Mouse (Mus musculus) gastrocnemius, adult 18-20 months (tissue): Measurements from ENCODE around the gene Hacl1. TPM values are rescaled to one million over a fixed set of nuclear protein-coding genes. Genes with fewer than 3 reads are reported as not detected.

ENCODE experiments used
- DNase-seq: peaks from one replicate; pipeline ENCODE4 v3.0.0; 2021; ENCODE audit warnings: low spot score
- total RNA-seq, 2 experiments: library from RNA; stranded (reverse); gene quantifications; 2 replicates each; pipeline ENCODE4 v1.2.3; 2021

Hacl1 gene
- total RNA-seq, 2 experiments from 2014 or later, result 10.3 to 11.3 TPM

DNA sequence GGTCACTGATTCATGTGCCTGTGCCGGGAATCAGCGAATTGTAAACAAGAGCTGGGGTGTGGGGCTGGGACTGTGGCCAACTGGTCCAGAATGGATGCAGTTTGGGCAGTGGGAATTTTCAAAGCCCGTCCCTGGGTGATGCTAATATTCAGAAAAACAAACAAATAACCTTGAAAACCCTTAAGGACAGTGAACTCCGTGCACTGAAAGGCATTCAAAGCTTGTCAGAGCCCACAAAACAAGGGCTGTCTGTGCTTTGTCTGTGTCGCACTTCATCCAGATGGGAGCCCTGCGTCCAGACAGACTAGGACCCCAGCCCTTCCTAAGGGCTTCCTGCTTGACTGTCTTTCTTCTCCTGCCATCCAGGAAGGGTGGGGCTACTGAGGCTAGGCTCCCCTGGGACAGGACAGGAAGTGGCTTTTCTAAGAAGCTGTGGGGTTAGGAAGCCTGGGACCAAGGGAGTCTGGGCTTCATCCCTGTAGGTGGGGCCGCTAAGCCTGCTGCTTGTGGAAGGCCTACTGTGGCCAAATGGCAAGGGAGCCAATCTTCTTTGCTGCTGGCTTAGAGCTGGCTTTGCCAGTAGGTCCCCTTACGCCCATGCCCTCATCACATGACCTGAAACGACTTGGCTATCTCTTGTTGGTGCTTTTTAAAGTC, 21.6 kb upstream of the Hacl1 start:
- peak; percentile 89 for DNase-seq

DNA sequence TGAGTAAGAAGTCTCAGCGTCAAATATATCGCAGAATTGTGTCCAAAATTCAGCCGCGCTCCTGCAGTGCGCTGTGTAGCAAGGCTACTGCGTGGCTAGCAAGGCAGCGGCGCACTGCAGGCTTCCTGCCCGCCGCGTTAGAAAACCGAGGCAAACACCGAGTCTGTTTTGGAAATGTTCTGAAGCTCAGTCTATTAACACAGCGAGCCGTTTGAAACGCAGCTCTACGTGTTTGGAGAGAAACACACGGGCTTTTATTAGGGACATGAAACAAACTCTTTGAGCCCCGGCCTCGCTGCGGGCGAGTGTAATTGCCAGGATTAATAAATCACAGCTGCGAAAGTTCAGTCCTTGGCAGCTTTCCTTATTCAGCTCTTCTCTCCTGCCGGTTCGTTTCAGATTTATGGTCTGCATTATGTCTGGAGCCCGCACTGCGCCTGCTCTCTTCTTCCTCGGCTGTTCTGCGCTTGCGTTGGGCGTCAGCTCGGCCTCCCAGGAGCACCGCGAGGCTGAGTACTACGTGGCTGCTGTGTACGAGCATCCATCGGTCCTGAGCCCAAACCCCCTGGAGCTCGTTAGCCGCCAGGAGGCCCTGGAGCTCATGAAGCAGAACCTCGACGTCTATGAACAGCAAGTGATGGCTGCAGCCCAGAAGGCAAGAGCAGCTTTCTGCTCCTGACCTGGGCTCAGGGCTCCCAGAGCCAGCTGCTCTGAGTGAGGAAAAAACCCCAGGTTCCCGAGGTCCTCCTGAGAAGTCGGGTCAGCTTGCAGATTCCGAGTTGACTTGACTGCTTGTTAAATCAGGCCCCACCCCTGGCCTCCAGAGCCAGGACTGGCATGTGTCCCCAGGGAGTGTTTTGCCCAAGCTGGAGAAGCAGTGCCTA, 20.8 kb upstream of the Hacl1 start:
- peak; percentile 92 for DNase-seq

DNA sequence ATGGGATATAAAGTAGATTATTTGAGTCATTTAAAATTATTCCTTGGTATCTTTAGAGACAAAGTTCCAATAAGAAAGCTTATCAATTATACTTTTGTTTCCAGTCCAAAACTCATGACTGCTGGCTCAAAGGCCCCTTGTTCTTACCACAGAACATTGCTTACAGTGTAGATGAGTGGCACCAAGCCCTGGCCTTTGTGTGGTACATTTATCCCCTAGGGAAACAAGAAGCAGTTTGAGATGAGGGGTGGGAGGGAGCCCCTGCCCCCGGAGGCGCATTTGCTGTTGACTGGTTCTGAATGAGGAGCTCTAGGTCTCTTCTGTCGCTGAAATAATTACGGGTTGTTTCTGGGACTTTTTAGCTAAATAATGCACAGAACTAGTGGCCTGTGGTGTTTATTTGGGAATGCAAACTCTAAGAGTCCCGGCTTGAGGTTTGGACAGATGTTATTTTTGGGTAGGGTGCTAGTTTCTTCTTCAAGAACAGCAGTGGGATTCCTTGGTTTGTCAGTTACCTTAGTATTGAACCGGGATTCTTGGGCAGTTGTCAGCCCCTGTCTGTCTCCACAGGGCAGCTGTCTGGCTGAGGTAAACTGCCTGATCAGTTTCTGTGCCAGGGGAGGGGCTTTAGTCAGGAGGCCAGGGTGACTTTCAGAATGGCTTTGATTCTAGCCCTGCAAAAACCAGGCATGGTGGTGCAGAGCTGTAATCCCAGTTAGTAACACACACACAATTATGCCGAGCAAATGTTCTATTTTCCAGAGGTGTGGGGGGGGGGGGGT, 19.4 kb upstream of the Hacl1 start:
- no peak for DNase-seq

DNA sequence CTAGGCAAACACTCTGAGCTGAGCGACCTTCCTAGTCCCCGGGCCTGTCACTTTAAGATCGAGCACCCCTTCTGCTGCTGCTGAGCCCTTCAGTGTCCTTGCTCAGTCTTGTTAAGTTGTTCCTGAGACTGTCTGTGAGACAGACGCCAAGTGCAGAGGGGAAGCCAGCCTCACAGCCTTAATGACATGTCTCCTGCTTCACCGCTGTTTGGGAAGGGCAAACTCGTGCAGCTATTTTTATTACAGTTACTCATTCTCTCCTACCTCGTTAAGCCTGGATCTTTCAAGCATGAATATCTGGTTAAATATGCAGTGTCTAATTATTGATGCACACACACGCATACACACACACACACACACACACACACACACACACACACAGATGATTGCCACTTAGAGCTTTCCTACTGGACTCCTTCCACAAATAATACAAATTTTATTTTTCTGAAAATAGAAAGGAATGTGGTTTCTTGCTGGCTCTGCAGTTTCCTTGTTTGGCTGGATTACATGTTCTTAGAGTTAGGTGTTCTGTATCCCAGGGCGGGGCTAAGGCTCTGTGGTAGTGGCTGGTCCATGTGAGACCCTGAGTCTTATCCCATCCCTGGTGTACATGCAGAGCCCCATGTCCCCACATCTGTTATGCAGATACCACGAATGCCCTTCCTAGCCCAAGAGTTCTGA, 18.6 kb upstream of the Hacl1 start:
- DNase-seq, result peak; percentile 79

DNA sequence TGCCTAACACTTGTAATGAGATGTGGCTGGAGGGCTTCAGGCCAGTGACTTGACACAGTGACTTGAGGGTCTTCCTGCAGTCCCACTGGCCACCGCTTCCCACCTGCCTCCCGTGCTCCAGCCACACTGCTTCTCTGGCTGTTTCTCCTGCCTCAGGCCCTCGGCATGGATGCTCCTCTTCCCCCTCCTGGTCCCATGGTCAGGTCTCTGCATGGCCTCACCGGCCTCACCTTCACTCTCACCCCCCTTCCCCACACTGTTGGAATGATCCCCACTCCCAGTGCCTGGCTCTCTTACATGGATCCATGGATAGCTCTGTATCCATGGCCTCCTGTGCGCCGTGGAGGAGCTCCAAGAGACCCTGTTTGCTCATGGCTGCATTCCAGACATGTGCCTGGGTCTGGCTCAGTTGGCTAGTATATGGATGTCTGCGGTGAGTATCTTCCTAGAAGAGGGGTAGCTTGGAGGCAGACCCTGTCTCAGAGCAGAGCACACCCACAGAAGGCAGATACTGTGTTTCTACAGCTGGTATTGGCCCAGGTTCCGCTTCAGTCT, 17.1 kb upstream of the Hacl1 start:
- no peak for DNase-seq

DNA sequence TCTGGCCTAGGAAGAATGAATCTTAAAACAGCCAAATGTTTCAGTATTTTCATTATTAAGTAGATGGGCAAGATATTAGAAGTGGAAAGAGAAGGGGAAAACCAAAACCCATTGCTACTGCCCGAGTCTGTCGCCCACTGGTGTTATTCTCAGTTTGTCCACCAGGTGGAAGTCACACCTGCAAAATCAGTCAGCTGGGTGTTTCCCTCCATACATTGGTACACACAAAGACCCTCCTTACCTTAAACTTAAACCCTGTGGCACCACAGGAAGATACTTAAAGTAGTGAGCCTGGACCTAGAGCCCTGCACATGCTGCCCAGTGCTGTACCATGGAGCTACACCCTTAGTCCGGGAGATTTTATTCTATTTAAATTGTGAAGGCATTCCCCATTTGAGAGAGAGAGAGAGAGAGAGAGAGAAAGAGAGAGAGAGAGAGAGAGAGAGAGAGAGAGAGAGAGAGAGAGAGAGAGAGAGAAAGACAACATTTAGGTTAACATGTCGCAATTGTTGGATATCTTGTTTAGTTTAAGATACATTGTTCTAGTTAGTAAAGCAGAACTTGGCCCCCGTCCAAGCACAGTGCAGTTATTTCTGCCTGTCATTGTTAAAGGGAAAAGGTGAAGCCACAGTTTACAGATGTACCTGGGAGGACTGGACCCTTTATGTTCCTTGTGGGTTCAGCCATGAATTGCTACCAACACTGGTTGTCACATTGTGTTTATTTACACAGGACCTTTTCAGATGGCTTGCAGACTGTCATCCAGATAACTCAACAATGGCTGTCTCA, 16.0 kb upstream of the Hacl1 start:
- peak; percentile 75 for DNase-seq

DNA sequence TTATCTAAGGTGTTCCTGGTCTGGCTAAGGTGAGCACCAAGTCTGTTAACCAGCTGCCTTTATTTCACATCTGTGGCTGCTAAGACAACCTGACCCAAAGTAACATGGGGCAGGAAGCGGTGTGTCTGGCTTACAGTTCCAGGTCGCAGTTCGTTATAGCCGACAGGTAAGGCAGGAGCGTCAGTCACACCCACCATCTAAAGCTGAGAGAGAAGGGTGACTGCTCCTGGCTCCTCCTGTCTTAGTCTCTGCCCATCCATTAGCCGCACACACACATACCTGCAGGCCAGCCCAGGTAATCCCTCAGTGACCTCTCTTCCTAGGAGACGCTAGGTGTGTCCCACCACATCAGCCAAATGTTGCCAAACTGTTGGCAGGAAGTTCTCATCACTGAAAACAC, 15.3 kb upstream of the Hacl1 start:
- no peak for DNase-seq

DNA sequence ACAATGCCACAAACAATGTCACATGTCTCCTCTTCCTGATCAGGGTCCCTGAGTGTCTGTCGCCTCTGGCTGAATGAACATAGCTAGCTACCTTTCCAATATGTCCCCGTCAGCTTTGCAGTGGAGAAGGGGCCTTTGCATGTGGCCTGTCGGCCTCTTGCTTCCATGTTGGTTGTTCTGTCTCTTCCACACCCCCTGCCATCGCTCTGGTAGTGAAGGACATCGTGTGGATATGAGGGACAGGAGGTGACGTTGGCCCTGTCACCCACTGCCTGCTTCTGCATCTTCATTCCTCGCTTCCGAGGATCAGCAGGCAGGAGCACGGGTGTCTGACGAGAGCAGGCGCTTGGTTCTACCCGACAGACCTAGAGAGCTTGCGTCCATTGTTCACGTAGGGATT, 14.3 kb upstream of the Hacl1 start:
- no peak for DNase-seq

DNA sequence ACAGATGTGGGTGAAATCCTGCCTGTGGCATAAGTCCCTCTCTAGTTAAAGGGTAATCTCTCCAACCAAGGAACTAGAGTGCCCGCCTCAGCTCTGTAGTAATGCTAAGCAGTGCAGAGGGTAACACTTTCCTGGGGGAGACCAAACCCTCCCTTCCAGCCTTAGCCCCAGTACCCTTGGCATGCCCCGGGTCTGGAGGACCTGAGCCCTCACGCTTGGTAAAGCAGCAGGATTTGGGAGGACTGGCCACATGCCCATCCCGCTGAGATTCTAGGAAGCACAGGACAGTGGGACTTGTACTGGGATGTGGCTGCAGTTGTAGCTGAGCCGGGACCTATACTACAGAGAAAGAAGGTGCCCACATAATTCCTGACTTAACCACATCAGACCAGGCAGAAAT, 13.7 kb upstream of the Hacl1 start:
- DNase-seq, result no peak

DNA sequence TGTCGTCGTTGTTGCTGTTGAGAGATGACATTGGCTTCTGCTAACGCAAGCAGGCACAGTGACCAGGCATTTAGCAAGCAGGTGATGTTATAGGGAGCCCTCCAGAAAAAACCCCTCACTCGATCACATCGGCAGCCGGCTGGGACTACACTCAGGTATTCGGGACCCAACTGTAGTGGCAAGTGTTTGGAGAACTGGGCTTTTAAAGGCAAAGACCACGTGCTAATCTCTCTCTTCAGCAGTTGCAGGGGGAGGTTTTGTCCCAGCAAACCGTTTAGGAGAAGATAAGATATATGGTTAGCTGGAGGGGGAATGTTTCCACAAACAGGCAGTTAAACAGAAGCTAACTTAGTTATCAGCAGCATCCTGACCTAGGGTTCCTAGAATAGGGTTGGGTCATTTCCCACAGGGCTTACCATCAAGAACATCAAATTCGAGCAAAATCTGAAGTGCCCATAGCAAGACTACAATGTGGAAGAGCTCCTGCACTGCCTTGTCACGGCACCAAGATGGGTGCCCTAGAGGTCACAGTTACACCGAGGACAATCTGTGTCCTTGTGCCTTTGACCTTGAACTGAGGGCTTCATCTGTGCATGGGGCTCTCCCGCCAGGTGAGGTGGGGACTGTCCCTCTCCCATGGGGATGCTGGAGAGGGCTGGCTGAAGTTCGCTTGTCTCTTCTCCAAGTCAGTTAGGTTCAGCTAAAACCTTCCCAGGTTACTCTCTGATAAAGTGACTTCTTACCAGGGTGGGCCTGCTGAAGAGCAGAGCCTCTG, 12.2 kb upstream of the Hacl1 start:
- DNase-seq, result no peak

DNA sequence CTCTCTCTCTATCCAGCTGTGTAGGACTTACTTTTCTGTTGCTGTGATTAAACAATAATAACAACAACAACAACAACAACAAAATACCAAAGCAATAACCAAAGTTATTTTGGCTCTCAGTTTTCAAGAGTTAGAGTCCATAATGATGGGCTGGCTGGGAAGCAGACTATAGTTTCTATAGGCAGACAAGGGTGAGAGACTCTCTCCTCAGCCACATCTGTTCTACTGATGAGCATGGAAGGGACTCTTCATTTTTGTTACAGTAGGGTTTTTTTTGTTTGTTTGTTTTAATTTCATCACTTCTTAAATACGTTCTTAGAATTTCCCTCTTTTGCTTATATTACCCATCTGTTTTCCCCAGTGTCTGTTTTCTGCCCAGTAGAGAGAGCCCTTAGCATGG, 11.5 kb upstream of the Hacl1 start:
- DNase-seq, result no peak

DNA sequence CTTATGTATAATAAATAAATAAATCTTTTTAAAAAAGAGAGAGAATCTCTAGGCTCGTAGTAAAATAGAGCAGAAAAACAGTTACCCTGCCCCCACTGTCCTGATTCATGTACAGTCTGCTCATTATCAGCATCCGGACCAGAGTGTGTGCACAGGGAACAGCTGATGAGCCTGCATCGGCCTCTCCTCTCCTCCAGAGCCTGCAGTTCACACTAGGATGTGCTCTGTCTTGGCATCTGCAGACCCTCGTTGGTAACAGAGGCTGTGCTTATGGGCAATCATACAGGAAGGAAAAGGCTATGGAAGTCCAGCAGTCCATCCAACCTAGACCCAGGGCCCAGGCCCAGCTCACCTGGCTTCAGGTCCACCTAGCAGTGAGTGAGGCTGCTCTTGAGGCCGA, 11.0 kb upstream of the Hacl1 start:
- no peak for DNase-seq

DNA sequence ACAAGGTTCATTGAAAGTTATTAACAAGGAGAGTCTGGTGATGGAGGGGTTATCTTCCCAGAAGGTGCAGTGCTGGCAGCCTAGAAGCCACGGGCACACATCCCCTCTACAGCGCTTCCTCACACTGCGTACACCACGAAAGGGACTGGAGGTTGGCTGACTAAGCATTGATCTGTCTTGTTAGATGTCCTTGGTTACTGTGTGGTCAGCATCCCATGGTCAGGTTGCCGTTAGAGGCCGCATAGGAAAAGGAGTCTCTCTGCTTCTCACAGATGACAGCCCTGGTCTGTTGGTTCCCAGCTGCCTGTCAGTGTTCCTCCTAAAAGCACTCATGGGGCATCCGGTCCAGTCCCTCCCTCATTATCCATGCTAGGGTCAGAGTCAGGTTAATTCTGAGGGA, 10.1 kb upstream of the Hacl1 start:
- DNase-seq, result no peak

DNA sequence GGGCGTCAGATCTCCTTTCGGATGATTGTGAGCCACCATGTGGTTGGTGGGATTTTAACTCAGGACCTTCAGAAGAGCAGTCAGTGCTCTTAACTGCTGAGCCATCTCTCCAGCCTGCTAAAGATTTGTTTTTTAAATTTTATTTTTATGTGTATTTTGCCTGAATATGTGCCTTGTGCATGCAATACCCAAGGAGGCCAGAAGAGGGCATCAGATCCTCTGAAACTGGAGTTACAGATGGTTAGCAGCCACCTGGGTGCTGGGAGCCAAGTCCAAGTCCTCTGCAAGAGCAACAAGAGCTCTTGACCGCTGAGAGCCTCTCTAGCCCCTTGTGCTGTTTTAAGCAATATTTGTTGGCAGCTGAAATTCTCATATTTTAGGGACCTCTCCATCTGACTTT, 9.3 kb upstream of the Hacl1 start:
- no peak for DNase-seq

DNA sequence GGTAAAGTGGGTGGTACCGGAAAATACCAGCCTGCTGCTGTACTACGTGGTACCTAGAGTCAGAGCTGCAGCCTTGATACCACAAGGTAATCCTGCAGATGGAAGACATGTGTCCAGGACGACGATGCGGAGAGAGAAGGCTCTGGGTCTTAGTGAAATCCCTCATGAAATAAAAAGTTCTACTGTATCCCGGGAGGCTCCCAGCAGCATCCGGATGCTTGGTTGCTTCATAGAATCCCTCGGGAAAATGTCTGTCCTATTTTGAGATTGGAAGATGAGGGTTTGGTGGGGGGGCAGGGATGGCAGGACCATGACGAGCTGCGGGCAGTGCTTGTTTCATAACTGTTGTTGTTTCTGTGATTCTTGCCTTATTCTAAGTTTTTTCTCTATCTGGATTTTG, 6.9 kb upstream of the Hacl1 start:
- no peak for DNase-seq

DNA sequence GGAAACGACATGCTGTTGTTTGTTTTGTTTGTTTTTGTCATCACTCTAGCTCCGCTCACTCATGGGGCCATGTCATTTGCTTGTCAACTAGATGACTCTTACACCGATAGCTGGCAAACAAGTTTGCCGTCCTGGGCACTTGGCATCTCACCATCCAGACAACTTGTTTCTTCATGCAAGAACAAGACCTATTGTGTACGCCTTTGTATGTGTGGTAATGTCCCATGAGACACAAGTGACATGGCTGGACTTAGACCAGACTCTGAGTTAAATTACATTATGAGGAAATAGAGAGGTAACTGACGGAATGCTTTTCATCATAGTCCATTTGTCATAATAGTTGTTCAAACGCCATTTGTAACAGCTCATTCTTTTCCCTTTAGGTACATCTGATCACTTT, 4.8 kb upstream of the Hacl1 start:
- no peak for DNase-seq

DNA sequence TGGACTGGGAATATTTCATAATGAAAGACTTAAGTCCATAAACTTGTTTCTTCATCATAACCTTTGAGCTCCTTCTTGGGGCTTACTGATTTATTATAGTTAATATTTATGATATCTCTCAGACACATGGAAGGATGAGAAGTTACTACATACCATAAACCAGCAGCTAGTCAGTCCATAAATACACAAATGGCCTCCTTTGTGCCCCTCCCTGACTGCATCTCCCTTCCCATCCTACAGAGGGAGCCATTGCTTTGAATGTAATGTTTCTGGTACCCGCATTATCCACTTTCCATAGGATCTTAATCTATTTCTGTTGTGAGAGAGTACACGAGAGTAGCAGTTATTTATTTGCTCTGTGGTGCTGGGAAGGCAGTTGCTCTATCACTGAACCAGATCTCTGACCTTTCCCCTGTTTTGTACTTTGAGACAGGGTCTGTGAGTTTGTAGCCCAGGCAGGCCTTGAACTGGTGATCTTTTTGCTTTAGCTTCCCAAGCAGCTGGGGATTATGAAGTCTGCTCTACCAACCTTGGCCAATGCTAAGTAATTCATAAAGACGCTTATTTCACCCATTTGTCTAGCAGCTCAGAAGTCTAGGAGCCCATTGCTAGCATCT, 4.0 kb upstream of the Hacl1 start:
- no peak for DNase-seq

DNA sequence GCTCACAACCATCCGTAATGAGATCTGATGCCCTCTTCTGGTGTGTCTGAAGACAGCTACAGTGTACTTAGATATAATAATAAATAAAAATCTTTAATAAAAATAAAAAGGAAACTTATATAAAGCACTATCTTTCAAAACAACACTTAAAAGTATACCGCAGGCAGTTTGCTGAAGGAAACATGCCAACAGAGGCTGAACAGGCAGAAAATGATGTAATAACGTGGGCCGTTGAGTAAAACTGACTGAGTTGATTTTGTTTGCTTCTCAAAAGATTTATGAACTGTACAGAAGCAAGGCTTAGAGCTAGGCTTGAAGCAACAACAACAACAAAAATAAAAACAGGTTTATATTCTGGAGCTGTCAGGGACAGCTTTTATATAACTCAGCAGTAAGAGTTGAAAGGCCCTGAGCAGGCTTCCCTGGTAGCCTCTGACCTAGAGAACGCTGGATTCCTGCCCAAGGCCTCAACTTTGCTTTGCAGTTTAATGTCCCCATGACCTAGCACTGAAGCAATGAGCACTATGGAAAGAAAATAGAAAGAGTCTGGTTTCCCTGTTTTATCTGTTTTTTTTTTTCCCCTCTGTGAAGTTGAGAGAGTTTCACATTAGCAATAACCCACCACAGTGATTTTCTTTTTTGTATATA, 3.2 kb upstream of the Hacl1 start:
- DNase-seq, result no peak
